Mouse (Mus musculus) heart, embryonic 16.5 days (tissue): Measurements from ENCODE around the gene Pkd1. TPM values are rescaled to one million over a fixed set of nuclear protein-coding genes. Genes with fewer than 3 reads are reported as not detected.

ENCODE experiments used
- ATAC-seq: fragments of 200-750 bp; cut with Nextera tagmentation; replicated peaks from 2 replicates; pipeline ENCODE4 v1.8.0; 2017; ENCODE audit warnings: moderate number of reproducible peaks; ENCODE audit not compliant: insufficient read depth, low FRiP score; ENCODE audit errors: extremely low read depth
- H3K27ac ChIP-seq: fragments of 300-500 bp; sonication (generic); 2 replicates; pipeline ENCODE4 v1.5.1; 2014; ENCODE audit warnings: mild to moderate bottlenecking, low read length, control low read depth, moderate library complexity
- H3K27me3 ChIP-seq: fragments of 300-500 bp; sonication (generic); 2 replicates; pipeline ENCODE4 v1.6.1; 2014; ENCODE audit warnings: low read length, mixed read lengths; ENCODE audit not compliant: control insufficient read depth, insufficient read depth
- H3K36me3 ChIP-seq: fragments of 300-500 bp; sonication (generic); 2 replicates; pipeline ENCODE4 v1.6.1; 2014; ENCODE audit not compliant: control insufficient read depth, insufficient read depth
- H3K4me1 ChIP-seq: fragments of 300-500 bp; sonication (generic); 2 replicates; pipeline ENCODE4 v1.6.1; 2014; ENCODE audit warnings: low read length, mixed read lengths; ENCODE audit not compliant: control insufficient read depth, insufficient read depth
- H3K4me2 ChIP-seq: fragments of 300-500 bp; sonication (generic); 2 replicates; pipeline ENCODE4 v1.6.1; 2014; ENCODE audit warnings: low read depth, mild to moderate bottlenecking, control low read depth, low read length
- H3K4me3 ChIP-seq: fragments of 300-500 bp; sonication (generic); 2 replicates; pipeline ENCODE4 v1.5.1; 2014; ENCODE audit warnings: mild to moderate bottlenecking, control low read depth, low read length
- H3K9ac ChIP-seq: fragments of 300-500 bp; sonication (generic); 2 replicates; pipeline ENCODE4 v1.6.1; 2014; ENCODE audit warnings: low read length, control low read depth
- H3K9me3 ChIP-seq: fragments of 300-500 bp; sonication (generic); replicated peaks from 2 replicates; pipeline ENCODE4 v1.6.1; 2016; ENCODE audit warnings: low read length; ENCODE audit not compliant: control insufficient read depth
- WGBS: fragments of 180-500 bp; shearing (Covaris S2); extraction: QIAGEN DNeasy Blood & Tissue Kit; methylation state at CpG from one replicate; pipeline ENCODE4 v1.1.7; 2014; 5-methylcytosine and 5-hydroxymethylcytosine counted together
- polyA plus RNA-seq: library from polyadenylated mRNA; unstranded; fragments of >200 nt; fragmentation: Nextera tagmentation; extraction: Ambion mirVana; gene quantifications from 2 replicates; pipeline ENCODE4 v1.2.1, GENCODE M21; 2015

The Pkd1 gene
- polyA plus RNA-seq, 1 experiment from 2014 or later, result 18.4 TPM

- Histone ChIP-seq H3K27ac (no peak overlapping the region), H3K9ac (no peak overlapping the region; the same call in 1 of the 2 replicates), H3K4me3 (no peak overlapping the region), H3K9me3 (no peaks in the 10 kb centered on the region), H3K4me2 (no peak overlapping the region; the same call in 1 of the 2 replicates), H3K36me3 (no peaks in the 10 kb centered on the region), H3K27me3 (no peaks in the 10 kb centered on the region), H3K4me1 (peaks cover 7% of the 10 kb centered on the region; the same call in 1 of the 2 replicates)
- 17% methylated on average over 12 of the region's 12 CpGs for WGBS
- no peak for ATAC-seq
Measured at GRCm38 (mm10) chr17:24544613-24545012, 5.0 kb upstream of the Pkd1 start.

- no peaks in the 10 kb centered on the region for H3K9me3 ChIP-seq
- H3K27me3 ChIP-seq, result no peaks in the 10 kb centered on the region
- no peak for ATAC-seq
- H3K27ac ChIP-seq, result no peak overlapping the region
- no peak overlapping the region for H3K9ac ChIP-seq
- WGBS, result 91% methylated on average over 2 of the region's 2 CpGs
- no peak overlapping the region for H3K4me2 ChIP-seq
- H3K36me3 ChIP-seq, result no peaks in the 10 kb centered on the region
- no peak overlapping the region for H3K4me3 ChIP-seq
- peaks cover 7% of the 10 kb centered on the region; the same call in 1 of the 2 replicates for H3K4me1 ChIP-seq
Measured at GRCm38 (mm10) chr17:24545247-24545646, 4.4 kb upstream of the Pkd1 start.

- no peak overlapping the region for H3K9ac ChIP-seq
- ATAC-seq, result no peak
- no peak overlapping the region for H3K4me3 ChIP-seq
- H3K4me2 ChIP-seq, result no peak overlapping the region
- 70% methylated on average over 3 of the region's 3 CpGs for whole genome bisulfite sequencing
- H3K4me1 ChIP-seq, result peaks cover 14% of the 10 kb centered on the region
- no peaks in the 10 kb centered on the region for H3K9me3 ChIP-seq
- no peaks in the 10 kb centered on the region for H3K36me3 ChIP-seq
- no peaks in the 10 kb centered on the region for H3K27me3 ChIP-seq
- H3K27ac ChIP-seq, result no peak overlapping the region
Measured at GRCm38 (mm10) chr17:24546234-24546633, 3.4 kb upstream of the Pkd1 start.

DNA sequence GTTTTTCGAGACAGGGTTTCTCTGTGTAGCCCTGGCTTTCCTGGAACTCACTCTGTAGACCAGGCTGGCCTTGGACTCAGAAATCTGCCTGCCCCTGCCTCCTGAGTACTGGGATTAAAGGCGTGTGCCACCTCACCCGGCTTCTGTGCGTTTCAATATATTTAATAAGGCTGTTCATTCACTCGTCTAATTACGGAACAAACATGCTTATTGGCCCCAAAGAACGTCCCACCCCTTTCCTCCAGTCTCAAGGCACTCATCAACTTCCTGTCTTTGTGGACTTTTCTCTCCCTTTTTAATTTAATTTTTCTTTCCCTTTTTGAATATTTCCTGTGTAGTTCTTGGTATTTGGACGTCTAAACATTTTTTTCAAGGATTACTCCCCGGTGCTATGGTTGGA lies 1.2 kb upstream of the Pkd1 start:
- Histone ChIP-seq H3K4me3 (peak overlapping the region; percentile 85), H3K36me3 (no peaks in the 10 kb centered on the region), H3K27ac (peak overlapping the region; percentile 78), H3K4me1 (peaks cover 19% of the 10 kb centered on the region), H3K9me3 (no peaks in the 10 kb centered on the region), H3K4me2 (peak overlapping the region; percentile 94), H3K9ac (peak overlapping the region; percentile 65), H3K27me3 (no peaks in the 10 kb centered on the region)
- no peak for ATAC-seq
- WGBS, result 36% methylated on average over 9 of the region's 9 CpGs

DNA sequence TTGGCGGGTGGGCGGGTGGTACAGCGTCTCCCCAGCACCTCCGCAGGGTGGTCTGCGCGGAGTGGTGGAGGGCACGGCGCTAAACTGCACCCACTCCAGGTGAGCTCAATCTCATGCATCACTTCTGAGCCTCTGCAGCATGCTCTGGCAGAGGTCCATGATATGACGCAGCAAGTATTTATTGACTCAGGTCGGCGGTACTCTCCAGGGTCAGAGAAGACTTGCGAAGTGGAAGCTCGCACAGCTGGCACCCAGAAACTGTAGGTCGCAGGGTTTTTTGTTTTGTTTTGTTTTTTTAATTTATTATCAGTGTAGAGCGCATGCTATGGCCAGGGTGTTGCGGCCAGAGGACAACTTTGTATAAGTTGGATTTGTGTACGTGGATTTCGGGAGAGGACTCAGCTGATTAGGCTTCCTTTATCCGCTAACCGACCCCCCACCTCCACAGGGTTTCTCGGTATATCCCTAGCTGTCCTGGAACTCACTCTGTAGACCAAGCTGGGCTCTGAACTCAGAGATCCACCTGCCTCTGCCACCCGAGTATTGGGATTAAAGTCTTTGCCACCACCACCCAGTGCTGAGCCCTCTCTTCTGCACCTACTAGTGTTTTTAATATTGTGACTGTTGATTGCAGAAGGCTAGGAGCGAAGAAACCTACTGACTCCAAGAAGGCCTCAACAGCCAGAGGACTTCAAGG lies 565 bp upstream of the Pkd1 start:
- Histone ChIP-seq H3K36me3 (no peaks in the 10 kb centered on the region), H3K27me3 (no peaks in the 10 kb centered on the region), H3K4me2 (peak overlapping the region; percentile 94), H3K4me1 (peaks cover 19% of the 10 kb centered on the region), H3K27ac (peak overlapping the region; percentile 78), H3K9ac (peak overlapping the region; percentile 65), H3K9me3 (no peaks in the 10 kb centered on the region), H3K4me3 (peak overlapping the region; percentile 85)
- no peak for ATAC-seq
- 2% methylated on average over 23 of the region's 23 CpGs for WGBS

GRCm38 (mm10) chr17:24550416-24551049 lies 899 bp downstream of the Pkd1 start:
- peak overlapping the region; percentile 94 for H3K4me2 ChIP-seq

DNA sequence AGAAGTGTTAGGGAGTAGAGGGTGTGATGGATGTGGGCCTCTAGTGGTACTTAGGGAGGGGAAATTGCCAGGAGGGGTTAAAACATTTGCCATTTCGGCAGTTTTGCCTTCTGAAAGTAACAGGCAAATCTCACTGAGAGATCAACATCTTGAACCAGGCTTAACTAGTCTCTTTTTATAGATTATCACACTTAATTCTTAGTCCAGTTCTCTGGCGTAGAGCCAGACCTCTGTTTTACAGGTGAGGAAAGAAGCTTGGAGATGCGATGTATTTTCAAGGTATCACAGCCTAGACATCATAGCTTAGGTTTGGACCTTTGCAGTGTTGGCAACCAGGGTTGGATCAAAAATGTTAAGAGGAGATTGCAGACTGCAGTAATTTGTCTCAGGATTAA lies 1.4 kb downstream of the Pkd1 start:
- H3K9me3 ChIP-seq, result no peaks in the 10 kb centered on the region
- 52% methylated on average over 3 of the region's 3 CpGs for WGBS
- no peak for ATAC-seq

More at GRCm38 (mm10) chr17:24550416-24551049, 899 bp downstream of the Pkd1 start:
- Histone ChIP-seq H3K9ac (peak overlapping the region; percentile 89), H3K9me3 (no peaks in the 10 kb centered on the region), H3K27me3 (no peaks in the 10 kb centered on the region), H3K4me1 (peaks cover 19% of the 10 kb centered on the region), H3K36me3 (no peaks in the 10 kb centered on the region), H3K4me3 (peak overlapping the region; percentile 85), H3K27ac (peak overlapping the region; percentile 93)
- WGBS, result 1% methylated on average over 44 of the region's 44 CpGs
- ATAC-seq, result peak; percentile 59

DNA sequence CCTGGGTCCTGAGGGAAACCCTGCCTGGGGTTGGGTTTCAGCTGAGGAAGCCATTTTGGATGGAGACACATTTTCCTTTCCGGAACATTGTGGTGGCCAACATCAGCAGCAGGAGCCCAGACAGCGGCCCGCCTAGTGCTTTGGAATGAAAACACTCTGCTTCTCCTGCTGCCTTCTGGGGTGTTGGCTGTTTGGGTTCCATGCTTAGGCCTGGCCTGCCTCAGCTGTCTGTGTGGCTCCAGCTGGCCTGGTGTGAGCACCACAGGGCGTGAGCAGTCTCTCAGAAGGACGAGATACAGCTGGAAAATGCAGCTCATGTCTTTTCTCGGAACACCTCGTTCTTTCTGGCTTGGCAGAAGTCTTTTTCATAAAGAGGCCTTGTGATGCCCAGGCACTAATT lies 7.5 kb downstream of the Pkd1 start:
- Histone ChIP-seq H3K36me3 (no peaks in the 10 kb centered on the region), H3K4me3 (no peak overlapping the region), H3K27me3 (no peaks in the 10 kb centered on the region), H3K4me1 (peaks cover 29% of the 10 kb centered on the region), H3K27ac (peak overlapping the region; percentile 30; the same call in 1 of the 2 replicates), H3K9ac (no peak overlapping the region), H3K9me3 (no peaks in the 10 kb centered on the region), H3K4me2 (no peak overlapping the region)
- no peak for ATAC-seq
- WGBS, result 68% methylated on average over 7 of the region's 7 CpGs

More for the DNA sequence above, 1.4 kb downstream of the Pkd1 start:
- Histone ChIP-seq H3K9ac (peak overlapping the region; percentile 89), H3K4me1 (peaks cover 19% of the 10 kb centered on the region), H3K36me3 (no peaks in the 10 kb centered on the region), H3K27ac (no peak overlapping the region; the same call in 1 of the 2 replicates), H3K4me3 (peak overlapping the region; percentile 85), H3K27me3 (no peaks in the 10 kb centered on the region), H3K4me2 (peak overlapping the region; percentile 94)

- Histone ChIP-seq H3K27me3 (no peaks in the 10 kb centered on the region), H3K4me1 (peaks cover 29% of the 10 kb centered on the region), H3K4me3 (no peak overlapping the region), H3K9me3 (no peaks in the 10 kb centered on the region), H3K36me3 (no peaks in the 10 kb centered on the region), H3K27ac (peak overlapping the region; percentile 92), H3K4me2 (peak overlapping the region; percentile 21; the same call in 1 of the 2 replicates), H3K9ac (no peak overlapping the region)
- peak; percentile 63 for ATAC-seq
- 59% methylated on average over 4 of the region's 4 CpGs for WGBS
Measured at GRCm38 (mm10) chr17:24558600-24559099, 9.0 kb downstream of the Pkd1 start.
